Mouse (Mus musculus) thymus, adult 18-20 months (tissue): ENCODE measurements around the gene Coa3.
"Not testable (repeated sequence)": the region's sequence is repeated elsewhere in the genome, so short reads cannot be mapped to it uniquely, and the experiment has no call there.

Source experiments
- DNase-seq, 2 experiments: peaks; one replicate each; pipeline ENCODE4 v3.0.0; 2022; ENCODE audit warnings: mixed read lengths in 2 of 2

Coa3 gene

DNA sequence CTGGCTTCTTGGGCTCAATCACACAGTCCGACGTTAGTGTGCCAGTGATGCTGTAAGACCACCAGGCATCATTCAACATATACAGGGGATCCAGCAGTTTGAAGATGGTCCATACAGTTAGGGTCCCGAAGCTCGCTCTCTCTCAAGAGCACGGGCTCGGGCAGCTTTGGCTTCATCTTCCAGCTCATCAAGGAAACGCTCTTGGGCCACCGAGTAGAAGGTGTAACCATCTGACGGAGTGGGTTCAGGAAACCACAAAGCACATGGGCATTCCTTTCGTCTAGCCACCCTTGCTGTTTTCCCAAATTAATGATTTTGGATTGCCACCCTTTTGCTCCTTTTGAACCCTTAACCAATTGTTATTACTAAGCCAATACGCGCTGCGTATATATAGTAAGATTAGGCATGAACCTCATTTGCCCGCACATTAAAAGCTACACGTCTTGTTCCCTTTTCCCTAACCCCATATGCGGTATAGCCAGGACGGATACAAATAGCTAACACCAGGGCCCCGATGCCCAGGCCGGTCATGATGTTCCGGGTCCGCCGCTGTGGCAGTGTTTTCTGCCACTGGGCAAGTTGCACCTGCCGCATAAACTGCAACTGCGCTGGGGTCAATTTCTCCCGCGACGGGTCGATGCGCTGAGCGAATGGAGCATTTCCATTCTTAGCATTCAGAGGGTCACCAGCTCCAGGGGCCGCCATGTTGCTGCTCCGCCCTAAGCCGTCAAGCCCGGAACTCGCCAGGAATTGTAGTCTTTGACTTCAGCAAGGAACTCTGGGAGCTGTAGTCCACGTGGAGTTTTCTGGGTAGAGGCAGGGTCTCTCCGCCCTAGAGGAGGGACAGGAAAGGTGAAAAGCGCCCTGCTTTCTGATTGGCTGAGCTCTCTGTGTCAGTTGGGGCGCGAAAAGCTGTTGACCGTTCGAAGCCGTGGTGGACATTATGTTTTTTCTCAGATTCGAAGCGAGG lies at the start of gene Coa3, which contains the start of gene Cntd1:
Coa3 (minus strand) TSS at position 892 of the 970 bp plus-strand sequence.
Cntd1 (plus strand) TSS at position 790 of the 970 bp plus-strand sequence.
- peak; percentile 70 to 85 for DNase-seq

DNA sequence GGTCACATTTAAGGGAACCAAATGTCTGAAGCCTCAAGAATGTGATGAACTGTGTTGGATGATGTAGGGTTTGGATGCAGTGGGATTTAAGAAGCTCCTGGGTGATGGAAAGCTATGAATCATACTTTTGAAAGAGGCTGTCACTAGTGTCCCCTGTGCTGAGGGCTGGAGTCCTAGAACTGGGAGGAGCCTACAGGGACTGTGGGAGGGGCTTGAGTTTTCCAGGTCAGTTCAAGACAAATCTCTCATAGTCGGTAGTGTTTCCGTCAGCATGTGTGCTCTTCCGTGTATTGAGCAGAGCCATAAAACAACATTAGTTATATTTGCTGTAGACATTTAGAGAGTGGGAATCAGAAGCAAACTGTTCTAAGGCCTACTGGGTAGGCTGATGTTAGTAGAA lies 48.4 kb upstream of the Coa3 start:
- no peak for DNase-seq

DNA sequence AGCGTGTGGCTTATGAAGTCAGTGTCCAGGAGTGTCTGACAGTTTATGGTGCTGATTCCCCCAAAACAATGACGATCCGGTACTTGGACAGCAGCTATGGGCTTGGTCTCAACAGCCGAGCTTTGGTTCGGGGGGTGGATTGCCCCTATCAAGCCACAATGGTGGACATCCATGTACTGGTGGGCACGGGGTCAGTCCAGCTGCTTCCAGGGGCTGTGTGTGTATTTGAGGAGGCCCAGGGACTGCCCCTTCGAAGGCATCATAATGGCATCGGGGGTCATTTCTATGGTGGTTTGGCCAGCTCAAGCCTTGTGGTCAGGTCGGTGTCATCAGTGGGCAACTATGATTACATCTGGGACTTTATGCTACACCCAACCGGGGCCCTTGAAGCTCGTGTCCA lies 47.2 kb upstream of the Coa3 start:
- no peak for DNase-seq

DNA sequence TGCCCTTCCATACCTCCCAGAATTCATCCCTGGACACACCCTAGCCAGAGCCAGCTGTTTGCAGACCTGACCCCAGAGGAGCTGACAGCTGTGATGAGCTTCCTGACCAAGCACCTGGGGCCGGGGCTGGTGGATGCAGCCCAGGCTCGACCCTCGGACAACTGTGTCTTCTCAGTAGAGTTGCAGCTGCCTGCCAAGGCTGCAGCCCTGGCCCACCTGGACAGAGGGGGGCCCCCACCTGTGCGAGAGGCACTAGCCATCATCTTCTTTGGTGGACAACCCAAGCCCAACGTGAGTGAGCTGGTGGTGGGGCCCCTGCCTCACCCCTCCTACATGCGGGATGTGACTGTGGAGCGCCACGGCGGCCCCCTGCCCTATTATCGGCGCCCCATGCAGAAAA lies 46.3 kb upstream of the Coa3 start:
- DNase-seq: not testable (repeated sequence)

DNA sequence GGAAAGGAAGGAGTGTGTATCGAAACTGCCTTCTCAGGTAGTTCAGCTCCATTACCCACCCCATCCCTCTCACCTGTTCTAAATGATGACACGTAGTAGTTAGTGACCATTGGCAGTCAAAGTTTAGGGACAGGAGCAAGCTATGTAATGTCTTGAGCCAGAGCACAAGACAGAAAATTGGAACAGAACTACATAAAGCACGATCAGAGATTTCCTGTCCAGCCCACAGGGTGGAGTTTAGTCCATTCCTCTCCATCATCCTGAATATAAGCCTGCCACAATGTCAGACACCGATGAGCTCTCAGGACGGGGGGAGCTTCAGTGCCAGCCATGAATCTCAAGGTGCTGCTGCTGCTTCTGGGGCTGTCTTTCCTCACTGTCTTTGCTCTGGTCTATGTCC lies 45.8 kb upstream of the Coa3 start, which contains the start of gene Aoc2:
Aoc2 (plus strand) TSS at position 301 of the 400 bp plus-strand sequence.
- DNase-seq: no peak

DNA sequence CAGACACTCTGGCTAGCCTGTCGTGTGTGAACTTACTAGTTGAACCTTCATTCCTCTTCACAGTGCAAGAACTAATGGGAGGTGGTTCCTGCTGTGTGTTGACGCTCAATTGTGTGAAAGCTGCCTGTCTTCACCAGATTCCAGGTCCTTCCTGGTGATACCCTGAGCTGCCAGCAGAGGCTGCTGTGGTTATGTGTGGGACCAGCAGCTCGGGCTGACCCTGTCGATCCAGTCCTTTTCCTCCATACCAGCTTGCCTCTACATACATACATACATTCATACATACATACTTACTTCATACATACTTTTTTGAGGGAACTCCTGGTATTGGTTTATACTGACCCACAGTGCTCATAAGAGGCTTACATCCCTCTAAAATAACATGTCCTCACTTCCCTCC lies 44.7 kb upstream of the Coa3 start:
- peak in 1 of 2 experiments; percentile 24 for DNase-seq

DNA sequence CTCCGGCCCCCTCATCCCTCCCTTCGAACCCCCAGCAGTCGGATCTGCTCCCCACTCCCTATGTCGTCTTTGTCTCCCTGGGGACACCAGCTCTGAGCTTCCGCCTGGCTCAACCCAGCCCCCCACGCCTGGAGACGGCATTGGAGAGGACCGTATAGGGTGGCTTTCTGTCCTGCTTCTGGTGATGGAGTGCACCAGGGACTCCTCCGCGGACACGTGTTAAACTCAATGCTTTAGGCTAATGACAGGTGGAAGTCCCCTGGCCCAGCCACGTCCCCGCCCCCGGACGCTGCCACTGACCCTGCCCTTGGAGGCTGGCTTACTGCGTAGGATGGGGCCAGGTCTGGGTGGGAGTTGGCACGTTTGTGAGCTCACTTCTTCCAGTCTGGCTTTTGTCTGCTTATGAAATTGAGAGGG lies 37.6 kb upstream of the Coa3 start:
- no peak for DNase-seq

DNA sequence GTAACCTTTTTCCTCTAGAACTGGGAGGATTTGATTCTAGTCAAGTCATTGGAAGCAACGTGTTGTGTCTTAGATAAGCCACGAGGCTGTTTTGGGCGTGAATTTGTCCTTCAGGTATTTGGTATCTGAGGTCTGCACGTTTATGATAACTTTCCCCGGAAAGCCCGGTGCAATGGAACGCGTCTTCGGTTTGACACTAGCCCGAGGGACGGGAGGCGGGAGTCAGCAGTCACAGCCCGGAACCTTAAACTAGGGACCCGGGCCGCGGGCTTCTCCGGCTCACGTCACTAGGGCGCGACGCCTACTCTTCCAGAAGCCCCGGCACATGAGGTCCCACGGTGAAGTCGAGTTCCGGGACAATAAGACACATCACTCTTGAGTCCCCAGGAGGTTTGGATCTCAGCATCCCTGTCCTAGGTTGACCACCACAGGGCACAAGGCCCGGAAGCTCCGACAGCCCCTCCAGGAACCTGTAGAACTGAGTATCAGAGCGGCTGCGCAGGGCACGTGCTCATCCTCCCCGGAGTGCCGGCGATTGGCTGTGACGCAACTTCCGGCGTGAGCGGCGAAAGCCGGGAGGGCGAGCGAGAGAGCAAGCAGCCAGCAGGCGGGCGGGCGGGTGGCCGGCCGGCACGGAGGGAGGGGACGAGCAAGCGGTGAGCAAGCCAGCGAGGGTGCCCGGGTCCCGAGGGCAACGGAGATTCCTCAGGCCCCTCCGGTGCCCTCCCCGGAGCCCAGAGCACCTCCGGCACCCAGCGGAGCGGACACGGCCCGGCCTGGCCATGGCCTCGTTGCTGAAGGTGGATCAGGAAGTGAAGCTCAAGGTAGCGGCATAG lies 37.0 kb upstream of the Coa3 start, which contains the start of gene Psme3:
Psme3 (plus strand) TSS at position 549 of the 836 bp plus-strand sequence.
- peak; percentile 83 to 85 for DNase-seq

DNA sequence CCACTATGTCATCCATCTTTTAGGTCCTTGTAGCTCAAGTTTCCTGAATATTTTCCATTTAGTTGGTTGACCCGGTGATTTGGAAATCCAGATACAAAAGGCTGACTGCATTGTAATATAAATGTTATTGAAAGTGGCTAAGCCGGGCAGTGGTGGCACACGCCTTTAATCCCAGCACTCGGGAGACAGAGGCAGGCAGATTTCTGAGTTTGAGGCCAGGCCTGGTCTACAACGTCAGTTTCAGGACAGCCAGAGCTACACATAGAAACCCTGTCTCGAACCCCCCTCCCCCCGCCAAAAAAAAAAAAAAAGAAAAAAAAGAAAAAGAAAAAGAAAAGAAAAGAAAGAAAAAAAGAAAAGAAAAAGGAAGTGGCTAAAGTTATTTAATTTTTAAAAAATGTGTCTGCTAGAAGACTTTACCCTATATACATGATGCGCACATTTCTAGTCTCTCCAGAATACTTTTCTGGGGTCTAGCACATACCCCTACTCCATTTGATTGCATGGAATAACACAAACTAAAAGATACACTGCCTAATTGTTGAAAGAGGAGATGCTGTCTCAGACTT lies 36.3 kb upstream of the Coa3 start:
- DNase-seq: no peak

DNA sequence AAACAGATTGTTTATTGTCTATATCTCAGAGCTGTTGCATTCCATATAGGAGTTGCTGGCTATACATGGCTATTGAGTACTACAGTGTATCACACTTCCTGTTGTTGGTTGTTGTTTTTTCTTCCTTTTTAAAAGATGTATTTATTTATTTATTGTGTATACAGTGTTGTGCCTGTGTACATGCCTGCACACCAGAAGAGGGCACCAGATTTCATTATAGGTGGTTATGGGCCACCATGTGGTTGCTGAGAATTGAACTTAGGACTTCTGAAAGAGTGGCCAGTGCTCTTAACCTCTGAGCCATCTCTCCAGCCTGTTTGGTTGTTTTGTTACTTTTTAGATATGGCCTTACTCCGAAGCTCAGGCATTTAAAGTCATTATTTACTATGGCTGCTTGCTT lies 35.7 kb upstream of the Coa3 start:
- DNase-seq: no peak

DNA sequence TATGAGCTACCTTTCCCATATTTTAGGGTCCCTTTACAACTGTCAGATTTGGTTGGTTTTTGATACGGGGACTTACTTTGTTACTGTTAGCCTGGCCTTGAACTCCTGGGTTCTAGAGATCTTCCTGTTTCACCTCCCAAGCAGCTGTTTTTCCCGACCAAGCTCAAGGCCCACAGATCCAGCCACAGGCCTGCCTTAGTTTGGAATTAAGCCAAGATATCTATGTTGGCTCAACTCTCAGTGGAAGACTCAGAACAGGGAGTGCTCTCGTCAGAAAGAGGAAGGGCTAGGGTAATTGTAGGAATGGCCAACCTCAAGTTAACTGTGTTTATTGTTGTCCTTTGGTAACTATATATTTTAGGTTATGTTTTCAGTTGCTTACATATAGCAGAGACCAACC lies 33.2 kb upstream of the Coa3 start:
- no peak for DNase-seq

DNA sequence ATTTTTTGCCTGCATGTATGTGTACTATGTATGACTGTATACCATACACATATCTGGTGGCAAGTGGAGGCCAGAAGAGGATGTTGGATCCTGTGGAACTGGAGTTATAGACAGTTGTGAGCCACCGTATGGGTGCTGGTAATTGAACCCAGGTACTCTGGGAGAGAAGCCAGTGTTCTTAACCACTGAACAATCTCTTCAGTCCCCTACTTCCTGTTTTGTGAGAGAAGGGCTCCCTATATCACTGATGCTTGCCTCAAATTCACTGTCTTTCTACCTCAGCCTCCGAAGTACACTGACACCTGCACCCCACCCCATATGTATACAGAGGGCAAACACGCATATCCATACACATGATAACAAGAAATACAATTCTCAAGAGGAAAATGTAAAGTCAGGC lies 32.2 kb upstream of the Coa3 start:
- no peak for DNase-seq

DNA sequence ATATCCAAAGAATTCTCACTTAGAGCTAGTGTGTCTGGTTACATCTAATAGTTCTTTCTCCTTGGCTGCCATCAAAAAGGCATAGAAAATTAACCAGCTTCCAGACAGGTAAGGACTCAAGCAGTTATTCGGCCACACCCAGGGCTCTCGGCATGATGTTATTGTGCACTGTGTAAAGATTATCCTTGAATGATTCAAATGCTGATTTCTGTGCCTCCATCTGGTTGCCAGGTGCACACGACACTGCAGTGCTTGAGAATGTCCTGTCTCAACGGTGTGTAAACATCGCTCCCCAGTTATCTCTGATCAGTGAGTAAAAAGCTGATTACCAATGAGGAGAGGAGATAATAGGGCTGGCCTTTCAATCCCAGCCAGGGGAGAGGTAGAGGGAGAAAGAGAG lies 28.8 kb upstream of the Coa3 start:
- DNase-seq: no peak

DNA sequence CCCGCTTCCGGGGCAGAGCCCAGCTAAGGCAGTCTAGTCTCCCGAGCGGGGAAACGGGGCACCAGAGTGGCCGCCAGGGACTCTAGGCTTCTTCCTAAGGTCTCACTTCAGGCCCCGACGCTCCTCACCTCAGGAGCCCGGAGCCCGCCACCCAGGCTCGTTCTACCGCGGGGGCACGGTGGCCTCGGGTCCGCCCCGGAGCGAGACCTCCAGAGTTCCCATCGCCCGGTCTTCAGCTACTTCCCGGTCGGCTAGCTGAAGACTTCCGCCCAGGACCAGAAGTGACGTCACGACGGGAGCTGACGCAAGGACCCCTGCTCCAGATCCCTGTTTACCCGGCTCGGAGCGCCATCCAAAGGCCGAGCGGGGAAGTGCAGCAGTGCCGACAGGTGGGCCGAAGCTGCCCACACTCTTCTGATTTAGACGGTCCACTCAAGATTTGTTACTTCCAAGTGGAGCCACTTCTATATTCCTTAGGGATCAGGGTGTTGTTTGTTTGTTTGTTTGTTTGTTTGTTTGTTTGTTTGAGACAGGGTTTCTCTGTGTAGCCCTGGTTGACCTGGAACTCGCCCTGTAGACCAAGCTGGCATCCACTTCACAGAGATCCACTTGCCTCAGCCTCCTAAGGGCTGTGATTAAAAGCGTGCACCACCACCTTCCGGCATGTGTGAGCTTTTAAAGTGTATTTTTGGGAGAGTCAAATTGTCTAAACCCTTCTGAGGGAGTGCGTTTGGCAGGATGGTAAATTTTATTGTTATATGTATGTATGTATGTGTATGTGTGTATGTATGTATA lies 23.3 kb upstream of the Coa3 start, which contains the start of gene Becn1:
Becn1 (minus strand) TSS at position 283 of the 795 bp plus-strand sequence.
- peak; percentile 77 to 85 for DNase-seq

DNA sequence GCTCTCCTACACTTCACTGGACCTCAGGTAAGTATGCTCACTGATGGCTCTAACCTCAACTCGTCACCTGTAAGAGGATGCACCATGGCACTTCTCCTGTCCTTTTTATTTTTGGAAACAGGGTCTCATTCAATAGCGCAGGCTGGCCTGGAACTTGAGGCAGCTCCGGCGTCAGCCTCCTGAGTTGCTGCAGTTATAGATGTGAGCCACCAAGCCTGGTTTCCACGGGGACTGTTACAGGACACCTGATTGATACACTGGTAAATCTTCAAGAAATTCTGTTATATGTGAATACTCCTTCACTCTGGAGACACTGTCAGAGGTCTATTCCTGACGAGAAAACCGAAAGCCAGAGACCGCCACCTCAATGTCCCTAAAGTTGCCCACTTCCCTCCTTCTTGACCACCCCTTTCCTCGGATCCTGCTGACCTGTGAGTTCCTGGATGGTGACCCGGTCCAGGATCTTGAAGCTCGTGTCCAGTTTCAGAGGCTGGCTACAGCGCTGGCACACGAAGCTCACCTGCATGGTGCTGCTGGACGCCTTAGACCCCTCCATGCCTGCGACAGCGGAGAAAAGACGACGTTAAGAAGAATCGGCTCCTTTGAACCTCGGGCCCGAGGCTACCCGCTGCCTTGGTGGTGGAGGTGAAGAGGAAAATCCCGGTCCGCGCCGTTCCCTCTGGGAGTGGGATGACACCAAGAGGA lies 22.5 kb upstream of the Coa3 start:
- no peak for DNase-seq

DNA sequence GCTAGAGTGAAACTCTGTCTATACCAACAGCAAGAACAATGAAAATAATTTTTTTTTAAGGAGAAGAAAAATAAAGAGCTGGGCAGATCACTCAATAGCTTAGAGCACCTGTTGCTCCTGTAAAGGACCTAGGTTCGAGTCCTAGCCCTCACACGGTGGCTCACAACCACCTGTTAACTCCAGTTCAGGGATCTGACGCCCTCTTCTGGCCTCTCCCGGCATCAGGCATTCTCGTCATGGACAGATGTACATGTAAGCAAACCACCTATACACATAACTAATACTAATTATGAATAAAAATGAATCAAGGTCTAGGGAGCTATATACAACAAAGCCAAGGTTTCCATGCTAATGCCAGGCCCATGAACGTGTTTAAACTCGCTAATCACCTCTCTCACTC lies 22.0 kb upstream of the Coa3 start:
- no peak for DNase-seq

DNA sequence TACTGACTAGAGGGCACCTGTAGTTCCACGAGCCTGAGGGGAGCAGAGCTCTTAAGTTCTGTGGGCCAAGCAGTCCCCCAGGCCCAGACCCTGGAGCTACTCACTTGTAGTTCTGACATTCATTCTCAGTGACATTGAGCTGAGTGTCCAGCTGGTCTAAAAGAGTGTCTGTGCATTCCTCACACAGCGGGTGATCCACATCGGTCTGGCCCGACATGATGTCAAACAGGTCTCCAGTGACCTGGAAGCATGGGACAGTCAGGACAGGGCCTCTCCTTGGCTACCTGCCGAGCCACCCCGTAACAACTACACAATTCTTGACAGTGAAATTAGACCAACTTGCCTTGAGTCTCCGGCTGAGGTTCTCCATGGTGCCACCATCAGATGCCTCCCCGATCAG lies 16.3 kb upstream of the Coa3 start:
- no peak for DNase-seq

DNA sequence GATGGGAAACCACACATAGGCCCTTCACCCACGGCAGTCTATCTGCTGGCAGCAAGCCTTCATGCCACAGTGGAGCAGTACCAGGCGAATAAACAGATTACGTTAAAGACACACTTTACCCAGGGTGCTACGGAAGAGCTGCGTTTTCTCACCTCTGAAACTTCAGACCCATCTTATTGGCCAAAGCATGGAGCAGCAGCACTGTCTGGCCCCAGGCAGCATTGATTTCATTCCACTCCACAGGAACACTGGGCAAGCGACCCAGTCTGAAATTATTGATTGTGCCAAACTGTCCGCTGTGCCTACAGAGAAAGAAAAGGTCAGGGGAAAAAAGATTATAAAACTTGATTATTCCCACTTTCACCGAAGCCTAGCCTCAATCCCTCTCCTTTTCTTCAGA lies 12.3 kb upstream of the Coa3 start:
- DNase-seq: no peak

DNA sequence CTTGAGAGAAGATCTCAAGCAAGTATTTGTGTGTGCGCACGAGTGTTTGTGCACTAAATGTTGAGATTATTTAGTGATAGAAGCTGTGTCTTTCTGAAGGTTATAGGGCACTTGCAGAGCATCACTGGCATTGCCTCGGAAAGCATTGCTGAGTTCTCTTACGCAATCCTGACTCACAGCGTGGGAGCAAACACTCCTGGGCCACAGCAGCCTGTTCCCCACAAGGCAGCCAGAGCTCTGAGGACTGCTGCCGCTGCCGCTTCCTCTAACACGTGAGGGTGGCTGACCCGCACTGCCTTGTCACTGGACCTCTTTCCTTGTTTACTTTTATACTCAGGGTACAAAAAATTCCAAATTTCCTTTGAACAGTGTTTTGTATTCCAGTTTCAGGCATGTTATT lies 8.4 kb upstream of the Coa3 start:
- DNase-seq: no peak

DNA sequence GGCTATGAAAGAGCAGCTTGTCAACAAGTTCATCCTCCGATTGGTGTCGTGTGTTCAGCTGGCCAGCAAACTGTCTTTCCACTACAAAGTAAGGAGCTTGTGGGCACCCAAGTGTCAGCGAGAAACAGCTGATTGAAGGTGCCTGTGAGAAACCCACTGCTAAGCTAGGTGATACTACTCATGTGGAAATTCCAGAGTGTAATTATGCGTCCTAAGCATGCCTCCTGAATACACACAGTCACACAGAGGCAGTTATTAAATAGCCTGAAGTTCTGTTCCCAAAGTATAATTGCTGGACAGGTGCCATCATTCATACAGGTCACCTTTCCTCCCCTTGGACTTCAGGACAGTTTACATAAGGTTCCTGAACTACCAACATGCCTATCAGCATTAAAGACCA lies 4.9 kb upstream of the Coa3 start:
- no peak for DNase-seq

DNA sequence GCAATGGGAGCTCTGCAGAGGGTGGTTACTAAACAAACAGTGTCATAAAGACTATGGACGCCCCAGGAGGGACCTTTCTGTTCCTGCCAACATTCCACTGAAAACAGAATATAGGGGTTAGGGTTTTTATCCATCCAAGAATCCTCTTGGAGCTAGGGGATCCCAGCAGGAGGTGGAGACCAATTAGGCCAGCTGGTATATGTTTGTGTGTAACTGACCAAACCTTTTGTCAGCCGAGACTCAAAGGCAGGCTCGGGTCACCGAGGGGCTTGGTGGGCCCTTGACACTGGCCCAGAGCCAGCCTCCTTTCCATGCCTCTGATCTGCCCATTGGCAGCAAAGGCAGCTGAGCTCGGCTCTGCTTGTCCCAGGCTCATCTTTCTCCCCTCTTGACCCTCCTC lies 4.0 kb upstream of the Coa3 start:
- DNase-seq: no peak

DNA sequence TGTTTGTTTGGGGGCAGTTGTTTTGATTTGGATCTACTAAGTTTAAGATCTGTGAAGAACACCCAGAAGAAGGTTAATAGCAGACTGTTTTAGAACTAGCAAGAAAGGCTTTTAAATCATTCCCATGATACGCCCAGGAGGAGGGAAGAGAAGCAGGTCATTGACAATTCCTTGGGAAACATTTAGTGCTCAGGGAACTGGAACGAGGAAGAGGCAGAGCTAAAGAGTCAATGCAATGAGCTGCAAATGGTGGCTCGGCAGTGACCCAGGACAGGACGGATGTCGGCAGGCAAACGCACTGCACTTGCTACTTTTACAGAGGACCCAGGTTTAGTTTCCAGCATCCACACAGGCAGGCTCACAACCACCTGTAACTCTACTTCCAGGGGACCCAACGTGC lies 1.9 kb upstream of the Coa3 start:
- DNase-seq: no peak
